Mouse (Mus musculus) heart, embryonic 10.5 days (tissue): ENCODE data around the gene Acad12. TPM values are rescaled to one million over a fixed set of nuclear protein-coding genes. Genes with fewer than 3 reads are reported as not detected.

ENCODE experiments used
- DNase-seq: peaks from one replicate; pipeline ENCODE4 v3.0.0-alpha.2; 2017; ENCODE audit warnings: low spot score
- H3K27ac ChIP-seq: fragments of 300-500 bp; sonication (generic); 2 replicates; pipeline ENCODE4 v1.5.1; 2016; ENCODE audit warnings: mild to moderate bottlenecking
- H3K27me3 ChIP-seq: fragments of 300-500 bp; sonication (generic); 2 replicates; pipeline ENCODE4 v1.6.1; 2016; ENCODE audit warnings: mild to moderate bottlenecking; ENCODE audit not compliant: poor library complexity, insufficient read depth, severe bottlenecking
- H3K36me3 ChIP-seq: fragments of 300-500 bp; sonication (generic); 2 replicates; pipeline ENCODE4 v1.6.1; 2016; ENCODE audit warnings: mild to moderate bottlenecking, moderate library complexity
- H3K4me1 ChIP-seq: fragments of 300-500 bp; sonication (generic); 2 replicates; pipeline ENCODE4 v1.6.1; 2016; ENCODE audit warnings: mild to moderate bottlenecking
- H3K4me3 ChIP-seq: fragments of 300-500 bp; sonication (generic); 2 replicates; pipeline ENCODE4 v1.5.1; 2016; ENCODE audit warnings: mild to moderate bottlenecking, moderate library complexity
- H3K9me3 ChIP-seq: fragments of 300-500 bp; sonication (generic); 2 replicates; pipeline ENCODE4 v1.6.1; 2016; ENCODE audit warnings: mild to moderate bottlenecking, moderate library complexity
- WGBS: fragments of 180-500 bp; shearing (Covaris S2); methylation state at CpG from one replicate; pipeline ENCODE4 v1.1.7; 2016; 5-methylcytosine and 5-hydroxymethylcytosine counted together
- polyA plus RNA-seq: library from polyadenylated mRNA; unstranded; fragments of >200 nt; fragmentation: Nextera tagmentation; extraction: Ambion mirVana; gene quantifications from 2 replicates; pipeline ENCODE4 v1.2.1, GENCODE M21; 2016

The Acad12 gene
- polyA plus RNA-seq, 1 experiment from 2014 or later = 4.7 TPM

GRCm38 (mm10) chr5:121566035-121566681 is 52.6 kb downstream of the Acad12 start:
- no peak for DNase-seq
- no peaks in the 10 kb centered on the region for H3K9me3 ChIP-seq
- H3K4me1 ChIP-seq = peaks cover 27% of the 10 kb centered on the region
- H3K27ac ChIP-seq = no peak overlapping the region
- no peaks in the 10 kb centered on the region for H3K27me3 ChIP-seq
- 87% methylated on average over 16 of the region's 16 CpGs for WGBS
- no peak overlapping the region for H3K4me3 ChIP-seq
- 0 out of 2 replicates have a peak, but pooled peaks cover 7% of the 10 kb centered on the region for H3K36me3 ChIP-seq

- WGBS = 6% methylated on average over 11 of the region's 11 CpGs
- H3K27ac ChIP-seq = peak overlapping the region; percentile 64
- peaks cover 27% of the 10 kb centered on the region for H3K4me1 ChIP-seq
- peak overlapping the region; percentile 48 for H3K4me3 ChIP-seq
- H3K9me3 ChIP-seq = no peaks in the 10 kb centered on the region
- H3K27me3 ChIP-seq = no peaks in the 10 kb centered on the region
- H3K36me3 ChIP-seq = no peaks in the 10 kb centered on the region
- DNase-seq = peak; percentile 93
These were observed 54.3 kb downstream of the Acad12 start for GRCm38 (mm10) chr5:121564468-121564895.

GRCm38 (mm10) chr5:121562436-121562835 is 56.3 kb downstream of the Acad12 start:
- Histone ChIP-seq H3K36me3 (no peaks in the 10 kb centered on the region), H3K27me3 (peaks cover 7% of the 10 kb centered on the region; the same call in 1 of the 2 replicates), H3K4me1 (peaks cover 20% of the 10 kb centered on the region), H3K4me3 (no peak overlapping the region), H3K9me3 (no peaks in the 10 kb centered on the region), H3K27ac (no peak overlapping the region)
- 81% methylated on average over 3 of the region's 3 CpGs for WGBS
- no peak for DNase-seq

- Histone ChIP-seq H3K9me3 (no peaks in the 10 kb centered on the region), H3K36me3 (no peaks in the 10 kb centered on the region), H3K4me3 (no peak overlapping the region), H3K4me1 (peaks cover 18% of the 10 kb centered on the region), H3K27ac (no peak overlapping the region), H3K27me3 (no peaks in the 10 kb centered on the region)
- WGBS = 78% methylated on average over 7 of the region's 7 CpGs
- no peak for DNase-seq
These were observed 69.5 kb downstream of the Acad12 start for GRCm38 (mm10) chr5:121549196-121549595.

GRCm38 (mm10) chr5:121547084-121547483 is 71.7 kb downstream of the Acad12 start:
- Histone ChIP-seq H3K9me3 (no peaks in the 10 kb centered on the region), H3K27ac (no peak overlapping the region), H3K4me1 (peaks cover 27% of the 10 kb centered on the region), H3K27me3 (no peaks in the 10 kb centered on the region), H3K4me3 (no peak overlapping the region), H3K36me3 (no peaks in the 10 kb centered on the region)
- peak; percentile 79 for DNase-seq
- 91% methylated on average over 3 of the region's 3 CpGs for WGBS

Other genes starting within 250 kb of the Acad12 start
- 71.9 and 80.3 TPM in 2 replicates for gene Trafd1, start 233.3 kb downstream of the Acad12 start, polyA plus RNA-seq
- gene Naa25, start 221.0 kb downstream of the Acad12 start, polyA plus RNA-seq = 47.3 and 50.7 TPM in 2 replicates
- gene Tmem116, start 167.0 kb downstream of the Acad12 start, polyA plus RNA-seq = 2.4 and 4.6 TPM in 2 replicates
- 153 and 160 TPM in 2 replicates for gene Erp29, start 166.4 kb downstream of the Acad12 start, polyA plus RNA-seq
- gene Adam1b, start 115.5 kb downstream of the Acad12 start, polyA plus RNA-seq = 0.15 and 0.18 TPM in 2 replicates
- gene Adam1a, start 73.5 kb downstream of the Acad12 start, polyA plus RNA-seq = 0.78 and 1.4 TPM in 2 replicates
- gene Gm42878, start 73.5 kb downstream of the Acad12 start, polyA plus RNA-seq = not detected in 2 replicates
- gene Mapkapk5, start 73.0 kb downstream of the Acad12 start, polyA plus RNA-seq = 36.0 and 38.5 TPM in 2 replicates
- 59.9 and 90.3 TPM in 2 replicates for gene Aldh2, start 25.1 kb downstream of the Acad12 start, polyA plus RNA-seq
- gene Acad10, start 41.6 kb upstream of the Acad12 start, polyA plus RNA-seq = 1.5 and 2.6 TPM in 2 replicates
- 33.2 and 35.5 TPM in 2 replicates for gene Brap, start 41.6 kb upstream of the Acad12 start, polyA plus RNA-seq
- gene Atxn2, start 92.4 kb upstream of the Acad12 start, polyA plus RNA-seq = 38.2 and 46.8 TPM in 2 replicates
- gene Sh2b3, start 218.7 kb upstream of the Acad12 start, polyA plus RNA-seq = 15.3 and 18.2 TPM in 2 replicates
- gene Pheta1, start 230.0 kb upstream of the Acad12 start, polyA plus RNA-seq = 20.1 and 32.4 TPM in 2 replicates